Mouse (Mus musculus) stomach, postnatal 0 days (tissue): ENCODE results near the gene Phf14. TPM values are rescaled to one million over a fixed set of nuclear protein-coding genes. Genes with fewer than 3 reads are reported as not detected.

Experiments used
- ATAC-seq: fragments of 200-750 bp; cut with Nextera tagmentation; 2 replicates; pipeline ENCODE4 v1.8.0; 2017; ENCODE audit not compliant: low FRiP score, low TSS enrichment
- DNase-seq: peaks from one replicate; pipeline ENCODE4 v3.0.0-alpha.2; 2016; ENCODE audit warnings: low spot score
- H3K27ac ChIP-seq: fragments of 300-500 bp; sonication (generic); replicated peaks from 2 replicates; pipeline ENCODE4 v1.5.1; 2014; ENCODE audit warnings: mild to moderate bottlenecking, control low read depth
- H3K27me3 ChIP-seq: fragments of 300-500 bp; sonication (generic); 2 replicates; pipeline ENCODE4 v1.6.1; 2014; ENCODE audit warnings: low read length; ENCODE audit not compliant: control insufficient read depth, insufficient read depth
- H3K36me3 ChIP-seq: fragments of 300-500 bp; sonication (generic); 2 replicates; pipeline ENCODE4 v1.6.1; 2014; ENCODE audit warnings: low read length, mixed read lengths; ENCODE audit not compliant: control insufficient read depth, insufficient read depth
- H3K4me1 ChIP-seq: fragments of 300-500 bp; sonication (generic); replicated peaks from 2 replicates; pipeline ENCODE4 v1.6.1; 2014; ENCODE audit warnings: antibody characterized with exemption; ENCODE audit not compliant: control insufficient read depth, insufficient read depth
- H3K4me2 ChIP-seq: fragments of 300-500 bp; sonication (generic); replicated peaks from 2 replicates; pipeline ENCODE4 v1.6.1; 2014; ENCODE audit warnings: low read depth, mild to moderate bottlenecking, control low read depth, moderate library complexity
- H3K4me3 ChIP-seq: fragments of 300-500 bp; sonication (generic); 2 replicates; pipeline ENCODE4 v1.5.1; 2014; ENCODE audit warnings: low read depth, low read length, control low read depth
- H3K9ac ChIP-seq: fragments of 300-500 bp; sonication (generic); 2 replicates; pipeline ENCODE4 v1.6.1; 2014; ENCODE audit warnings: mild to moderate bottlenecking, low read length, control low read depth, mixed read lengths
- H3K9me3 ChIP-seq: fragments of 300-500 bp; sonication (generic); 2 replicates; pipeline ENCODE4 v1.6.1; 2016; ENCODE audit warnings: low read length; ENCODE audit not compliant: control insufficient read depth
- CTCF ChIP-seq: IDR thresholded peaks from 2 replicates; pipeline ENCODE4 v1.5.1; 2016; ENCODE audit warnings: antibody characterized with exemption, low read depth, mild to moderate bottlenecking, moderate library complexity
- EP300 ChIP-seq: optimal IDR thresholded peaks from 2 replicates; pipeline ENCODE3; 2016; ENCODE audit warnings: antibody characterized with exemption
- WGBS: fragments of 180-500 bp; shearing (Covaris S2); extraction: QIAGEN DNeasy Blood & Tissue Kit; methylation state at CpG from one replicate; pipeline ENCODE4 v1.1.7; 2014; 5-methylcytosine and 5-hydroxymethylcytosine counted together
- polyA plus RNA-seq: library from polyadenylated mRNA; unstranded; fragments of >200 nt; fragmentation: Nextera tagmentation; extraction: Ambion mirVana; gene quantifications from 2 replicates; pipeline ENCODE4 v1.2.1, GENCODE M21; 2015

The Phf14 gene
- polyA plus RNA-seq, 1 experiment from 2014 or later = 58.7 TPM

- Histone ChIP-seq H3K4me3 (no peak overlapping the region), H3K27me3 (no peaks in the 10 kb centered on the region), H3K4me1 (no peaks in the 10 kb centered on the region), H3K27ac (no peak overlapping the region), H3K36me3 (no peaks in the 10 kb centered on the region), H3K9me3 (no peaks in the 10 kb centered on the region), H3K4me2 (no peak overlapping the region), H3K9ac (no peak overlapping the region)
- 42% methylated on average over 4 of the region's 4 CpGs for WGBS
- ATAC-seq = no peak
- no peak for TF ChIP-seq CTCF
- no peak for TF ChIP-seq EP300
- no peak for DNase-seq
These were observed 197.5 kb downstream of the Phf14 start for GRCm38 (mm10) chr6:12105144-12105543.

- no peak for DNase-seq
- Histone ChIP-seq H3K36me3 (no peaks in the 10 kb centered on the region), H3K4me3 (no peak overlapping the region), H3K27me3 (no peaks in the 10 kb centered on the region), H3K4me1 (no peaks in the 10 kb centered on the region), H3K4me2 (no peak overlapping the region), H3K27ac (no peak overlapping the region), H3K9me3 (no peaks in the 10 kb centered on the region), H3K9ac (no peak overlapping the region)
- WGBS = 54% methylated on average over 10 of the region's 10 CpGs
- TF ChIP-seq CTCF = no peak
- no peak for TF ChIP-seq EP300
- ATAC-seq = no peak
These were observed 199.7 kb downstream of the Phf14 start for GRCm38 (mm10) chr6:12107326-12107725.

- no peaks in the 10 kb centered on the region for H3K36me3 ChIP-seq
- no peak overlapping the region for H3K4me3 ChIP-seq
- WGBS = 27% methylated on average over 8 of the region's 8 CpGs
- no peak overlapping the region for H3K4me2 ChIP-seq
- H3K9me3 ChIP-seq = no peaks in the 10 kb centered on the region
- TF ChIP-seq EP300 (no peak), CTCF (no peak)
- H3K9ac ChIP-seq = no peak overlapping the region
- DNase-seq (no peak), ATAC-seq (no peak)
- H3K27me3 ChIP-seq = no peaks in the 10 kb centered on the region
- H3K27ac ChIP-seq = no peak overlapping the region
- no peaks in the 10 kb centered on the region for H3K4me1 ChIP-seq
These were observed 200.2 kb downstream of the Phf14 start for GRCm38 (mm10) chr6:12107786-12108185.

- WGBS = 33% methylated on average over 11 of the region's 11 CpGs
- Histone ChIP-seq H3K4me3 (no peak overlapping the region), H3K4me2 (no peak overlapping the region), H3K4me1 (no peaks in the 10 kb centered on the region), H3K36me3 (no peaks in the 10 kb centered on the region), H3K9me3 (no peaks in the 10 kb centered on the region), H3K27me3 (no peaks in the 10 kb centered on the region), H3K27ac (no peak overlapping the region), H3K9ac (no peak overlapping the region)
- DNase-seq (no peak), ATAC-seq (no peak)
- TF ChIP-seq CTCF = no peak
- TF ChIP-seq EP300 = no peak
These were observed 209.6 kb downstream of the Phf14 start for GRCm38 (mm10) chr6:12116926-12117818.

- Histone ChIP-seq H3K4me3 (no peak overlapping the region), H3K4me2 (no peak overlapping the region), H3K9ac (no peak overlapping the region), H3K4me1 (no peaks in the 10 kb centered on the region), H3K27me3 (no peaks in the 10 kb centered on the region), H3K27ac (no peak overlapping the region), H3K9me3 (no peaks in the 10 kb centered on the region), H3K36me3 (no peaks in the 10 kb centered on the region)
- ATAC-seq = no peak
- 24% methylated on average over 9 of the region's 9 CpGs for WGBS
- no peak for TF ChIP-seq EP300
- TF ChIP-seq CTCF = no peak
- DNase-seq = no peak
These were observed 210.4 kb downstream of the Phf14 start for GRCm38 (mm10) chr6:12117819-12118570.

- no peaks in the 10 kb centered on the region for H3K4me1 ChIP-seq
- H3K4me2 ChIP-seq = no peak overlapping the region
- H3K9ac ChIP-seq = no peak overlapping the region
- no peaks in the 10 kb centered on the region for H3K36me3 ChIP-seq
- no peaks in the 10 kb centered on the region for H3K27me3 ChIP-seq
- H3K9me3 ChIP-seq = no peaks in the 10 kb centered on the region
- TF ChIP-seq CTCF (no peak), EP300 (no peak)
- no peak overlapping the region for H3K27ac ChIP-seq
- no peak overlapping the region for H3K4me3 ChIP-seq
- DNase-seq = no peak
- no peak for ATAC-seq
These were observed 215.2 kb downstream of the Phf14 start for GRCm38 (mm10) chr6:12122759-12123158.
